Mouse (Mus musculus): Measurements from ENCODE around the gene Gm10061.
"Not testable (repeated sequence)": the region's sequence is repeated elsewhere in the genome, so short reads cannot be mapped to it uniquely, and the experiment has no call there.

Gm10061 gene

DNA sequence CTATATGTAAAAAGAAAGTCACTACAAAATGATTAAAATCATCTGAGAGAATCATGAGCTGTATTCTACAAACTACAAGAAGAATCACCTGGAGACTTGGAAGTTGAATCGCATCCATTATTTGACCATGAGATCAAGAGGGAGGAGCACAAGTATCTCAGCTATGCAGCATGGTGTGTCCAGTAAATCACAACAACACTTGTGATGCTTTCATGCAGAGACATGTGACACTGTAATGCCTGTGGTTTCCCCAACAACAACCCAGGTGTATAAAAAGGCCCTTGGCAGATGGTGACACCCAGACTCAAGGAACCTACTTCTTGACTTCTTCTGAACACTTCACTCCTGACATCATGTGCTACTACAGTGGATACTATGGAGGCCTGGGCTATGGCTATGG is at the start of gene Gm10061:
Gm10061 (plus strand) TSS at position 301 of the 400 bp plus-strand sequence.
- DNase-seq (ENCODE audit: low read depth, low spot score) = no peak

DNA sequence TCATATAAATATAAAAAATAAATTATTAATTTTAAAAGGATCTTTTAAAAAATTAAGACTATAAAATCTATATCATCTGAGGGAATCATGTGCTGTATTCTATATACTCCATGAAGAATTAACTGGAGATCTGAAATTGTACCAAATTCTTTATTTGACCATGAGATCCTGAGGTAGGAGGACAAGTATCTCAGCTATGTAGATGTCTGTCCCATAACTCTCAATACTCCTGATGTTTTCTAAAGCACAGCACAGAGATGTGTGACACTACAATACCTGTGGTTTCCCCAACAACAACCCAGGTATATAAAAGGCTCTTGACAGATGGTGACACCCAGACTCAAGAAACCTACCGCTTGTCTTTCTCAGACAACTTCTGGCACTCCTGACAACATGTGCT is 10.3 kb upstream of the Gm10061 start, which contains the start of gene Gm6358:
Gm6358 (plus strand) TSS at position 301 of the 400 bp plus-strand sequence.
- no peak for DNase-seq (ENCODE audit: low read depth, low spot score)

DNA sequence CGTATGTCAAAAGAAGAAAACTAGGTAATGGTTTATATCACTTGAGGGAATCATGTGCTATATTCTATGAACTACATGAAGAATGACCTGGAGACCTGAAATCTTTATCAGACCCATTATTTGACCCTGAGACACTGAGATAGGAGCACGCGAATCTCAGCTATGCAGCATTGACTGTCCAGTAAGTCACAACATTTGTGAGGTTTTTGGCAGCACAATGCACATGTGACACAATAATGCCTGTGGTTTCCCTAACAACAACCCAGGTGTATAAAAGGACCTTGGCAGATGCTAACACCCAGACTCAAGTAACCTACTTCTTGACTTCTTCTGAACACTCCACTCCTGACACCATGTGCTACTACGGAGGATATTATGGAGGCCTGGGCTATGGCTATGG is 6.8 kb downstream of the Gm10061 start, which contains the start of gene Gm9789:
Gm9789 (plus strand) TSS at position 301 of the 400 bp plus-strand sequence.
- no peak for DNase-seq (ENCODE audit: low read depth, low spot score)

DNA sequence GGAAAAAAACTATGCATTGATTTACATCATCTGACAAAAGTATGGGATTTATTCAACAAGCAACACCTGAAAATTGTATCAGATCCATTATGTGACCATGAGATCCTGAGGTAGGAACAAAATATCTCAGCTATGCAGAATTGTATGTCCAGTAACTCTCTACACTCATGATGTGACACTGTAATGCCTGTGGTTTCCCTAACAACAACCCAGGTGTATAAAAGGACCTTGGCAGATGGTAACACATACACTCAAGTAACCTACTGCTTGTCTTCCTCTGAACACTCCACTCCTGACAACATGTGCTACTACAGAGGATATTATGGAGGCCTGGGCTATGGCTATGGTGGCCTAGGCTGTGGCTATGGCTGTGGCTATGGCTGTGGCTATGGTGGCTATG is 18.3 kb downstream of the Gm10061 start, which contains the start of gene Gm7735:
Gm7735 (plus strand) TSS at position 301 of the 400 bp plus-strand sequence.
- not testable (repeated sequence) for DNase-seq (ENCODE audit: low read depth, low spot score)

DNA sequence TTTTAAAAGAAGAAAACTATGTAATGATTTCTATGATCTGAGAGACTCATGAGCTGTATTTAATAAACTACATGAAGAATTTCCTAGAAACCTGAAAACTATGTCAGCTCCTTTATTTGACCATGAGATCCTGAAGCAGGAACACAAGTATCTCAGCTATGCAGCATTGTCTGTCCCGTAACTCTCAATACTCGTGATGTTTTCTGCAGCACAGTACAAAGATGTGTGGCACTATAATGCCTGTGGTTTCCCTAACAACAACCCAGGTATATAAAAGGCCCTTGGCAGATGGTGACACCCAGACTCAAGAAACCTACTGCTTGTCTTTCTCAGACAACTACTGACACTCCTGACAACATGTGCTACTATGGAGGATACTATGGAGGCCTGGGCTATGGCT is 23.5 kb downstream of the Gm10061 start, which contains the start of gene 1110057P08Rik:
1110057P08Rik (plus strand) TSS at position 301 of the 400 bp plus-strand sequence.
- no peak for DNase-seq (ENCODE audit: low read depth, low spot score)

DNA sequence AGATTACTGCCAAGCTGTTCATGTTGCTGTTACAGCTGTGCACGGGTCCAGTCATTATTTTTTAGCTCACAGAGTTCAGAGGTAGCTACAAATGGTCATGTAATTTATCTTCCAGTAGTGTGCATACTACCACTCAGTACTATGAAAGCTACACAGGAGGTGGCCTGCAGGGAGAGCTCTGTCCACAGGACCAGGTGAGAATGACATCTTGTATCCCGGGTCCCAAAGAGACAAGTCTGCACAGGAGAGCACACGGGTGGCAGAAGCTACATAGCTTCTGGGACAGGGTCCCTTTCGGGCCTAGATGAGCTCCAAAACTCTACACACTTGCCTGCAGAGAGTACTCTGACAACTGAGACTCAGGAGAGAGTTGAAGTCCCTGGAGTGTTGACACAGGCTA is 37.7 kb downstream of the Gm10061 start:
- no peak for DNase-seq (ENCODE audit: low read depth, low spot score)
